In the genomic region with DNA sequence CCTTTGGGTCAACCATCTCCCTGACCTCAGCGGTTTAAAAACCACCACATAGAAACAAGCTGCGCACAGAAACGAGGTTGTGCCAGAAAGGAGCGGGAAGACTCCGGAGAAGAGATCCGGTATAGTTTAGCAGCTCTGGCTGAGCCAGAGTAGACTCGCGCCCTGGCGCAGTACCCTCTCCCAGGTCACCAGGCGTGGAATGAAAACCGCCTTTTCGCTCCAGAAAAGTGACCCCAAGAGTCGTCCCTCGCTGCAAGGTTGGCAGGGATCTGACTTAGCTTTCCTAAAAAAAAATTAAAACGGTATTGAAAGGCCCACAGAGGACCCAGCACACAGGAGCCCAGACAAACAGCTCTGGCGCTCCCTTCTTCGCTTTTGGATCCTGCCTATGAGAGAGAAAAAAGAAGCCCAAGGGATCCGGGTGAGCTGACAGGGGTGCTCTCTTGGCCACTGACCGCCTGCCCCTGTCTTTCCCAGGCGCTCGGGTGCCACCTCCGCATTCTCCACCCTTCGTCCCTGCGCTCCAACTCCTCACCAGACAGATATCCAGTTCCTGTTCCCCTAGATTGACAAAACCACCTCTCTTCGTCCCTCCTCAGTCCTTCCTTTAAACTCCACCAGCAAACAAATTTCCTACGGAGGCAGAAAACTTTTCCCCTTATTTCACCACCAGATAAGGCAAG, we compare ENCODE assay signal across 8 mouse cellular contexts. TPM values are rescaled to one million over a fixed set of nuclear protein-coding genes. Genes with fewer than 3 reads are reported as not detected.
DNase-seq lines count a peak whose midpoint lies in the region; ATAC-seq and TF ChIP-seq lines count a peak whose summit lies in the region.

No protein-coding gene starts in this region.

- peak overlapping the region; percentile 49; the same call in 1 of the 2 replicates for H3K9ac ChIP-seq in heart, embryonic 15.5 days

- no peak for TF ChIP-seq CTCF in layer of hippocampus, adult 2 months (conservative IDR thresholded peaks at IDR 0.05)

- ATAC-seq in heart, embryonic 15.5 days (replicated peaks; ENCODE audit: insufficient number of reproducible peaks, insufficient read depth, low FRiP score, low read depth) = no peak

- H3K4me3 ChIP-seq in layer of hippocampus, adult 2 months = peak overlapping the region; percentile 70
- peak overlapping the region; percentile 55 for H3K4me3 ChIP-seq in heart, embryonic 15.5 days

- WGBS in heart, embryonic 15.5 days = 5% methylated on average over 26 of the region's 26 CpGs

- H3K27ac ChIP-seq in layer of hippocampus, adult 2 months = peak overlapping the region; percentile 84
- no peak overlapping the region for H3K27ac ChIP-seq in heart, embryonic 15.5 days

- no peaks in the 10 kb centered on the region for H3K9me3 ChIP-seq in heart, embryonic 15.5 days (replicated peaks)

- peaks cover 19% of the 10 kb centered on the region for H3K4me1 ChIP-seq in heart, embryonic 15.5 days (replicated peaks)

- peak overlapping the region; percentile 96 for H3K4me2 ChIP-seq in heart, embryonic 15.5 days

- H3K36me3 ChIP-seq in heart, embryonic 15.5 days = no peaks in the 10 kb centered on the region

- peaks cover 44% of the 10 kb centered on the region for H3K27me3 ChIP-seq in heart, embryonic 15.5 days

- no peak for DNase-seq in layer of hippocampus, adult 2 months (ENCODE audit: low spot score in 2 of 2)
- no peak for DNase-seq in layer of hippocampus, adult 11-12 months (ENCODE audit: low spot score)
- peak; percentile 18 for DNase-seq in embryo, embryonic 10 days (ENCODE audit: low spot score)
- DNase-seq in left cerebral cortex, postnatal 4 days = peak; percentile 14
- peak; percentile 61 for DNase-seq in neural tube, embryonic 10.5 days (ENCODE audit: extremely low spot score, low spot score)
- DNase-seq in testis, postnatal 14 days (ENCODE audit: low spot score) = no peak
- no peak for DNase-seq in ovary, adult 18-20 months (ENCODE audit: low spot score)

- intact Hi-C loops in left cerebral cortex, postnatal 4 days (cut with DNase I) = loop anchor here (10.0 kb wide), 1 partner anchor 475 kb away; no protein-coding TSS in a partner anchor

RNA-seq across cellular contexts. Expression of a gene that starts 1.0 kb away (rescaled TPM):
- total RNA-seq in layer of hippocampus, adult 2 months (2021) = 10 to 100 TPM; 43.0 to 49.6 TPM
- 0.52 and 0.66 TPM in 2 replicates for polyA plus RNA-seq in heart, embryonic 15.5 days (2015; fragmentation: Nextera tagmentation; extraction: Ambion mirVana)
- total RNA-seq in left cerebral cortex, postnatal 4 days (2021) = 10 to 100 TPM; 18.0 to 24.8 TPM

Comparison
In these comparisons a context has a peak if more than half of its experiments do, and no peak if none do; other contexts are left out.
1. DNase-seq: peak in embryo, embryonic 10 days (single experiment), left cerebral cortex, postnatal 4 days (single experiment) and neural tube, embryonic 10.5 days (single experiment); none in layer of hippocampus, adult 2 months (0 of 2), layer of hippocampus, adult 11-12 months (single experiment), testis, postnatal 14 days (single experiment) and ovary, adult 18-20 months (single experiment).